Comparison of ENCODE assay signal across 12 mouse cellular contexts in genomic region chr10:118564528-118565268, GRCm38 (mm10).
DNase-seq lines count a peak whose midpoint lies in the region; TF ChIP-seq lines count a peak whose summit lies in the region.
"Had no signal": no experiment of that assay in that cellular context is flagged by ENCODE, and none has a peak within 500 bp of the region (broad histone marks: within the 10 kb centered on the region; RNA-seq: fewer than 3 reads in every experiment).

No protein-coding gene starts in this region.

- no peaks in the 10 kb centered on the region for H3K36me3 ChIP-seq in hindbrain, embryonic 10.5 days
- H3K36me3 ChIP-seq: intestine, embryonic 15.5 days had no signal

- DNase-seq in cerebellum, adult 2 months: peak; percentile 14 to 20
- no peak for DNase-seq in cerebellum, adult 11 months
- peak; percentile 15 for DNase-seq in right cerebral cortex, postnatal 14 days
- no peak for DNase-seq in right cerebral cortex, postnatal 36 days (ENCODE audit: low spot score in 2 of 2)
- DNase-seq in layer of hippocampus, postnatal 14 days (ENCODE audit: low spot score in 2 of 2): peak; percentile 23 to 29
- DNase-seq in urinary bladder, postnatal 25 days (ENCODE audit: low spot score): peak; percentile 30
- DNase-seq in hindbrain, embryonic 10.5 days (ENCODE audit: low spot score): no peak
- no peak for DNase-seq in testis, postnatal 10 days (ENCODE audit: low spot score)
- DNase-seq: lung, embryonic 14.5 days; midbrain, embryonic 14.5 days had no signal

- no peaks in the 10 kb centered on the region for H3K27me3 ChIP-seq in cerebellum, adult 2 months (ENCODE audit: control insufficient read depth, insufficient read depth, low read length)
- no peaks in the 10 kb centered on the region for H3K27me3 ChIP-seq in hindbrain, embryonic 10.5 days (ENCODE audit: insufficient read depth, poor library complexity, severe bottlenecking)
- H3K27me3 ChIP-seq: intestine, embryonic 15.5 days had no signal

- no peaks in the 10 kb centered on the region for H3K9me3 ChIP-seq in hindbrain, embryonic 10.5 days
- H3K9me3 ChIP-seq: intestine, embryonic 15.5 days had no signal

- no peak for TF ChIP-seq CTCF in cerebellum, adult 2 months (IDR thresholded peaks at IDR 0.05; ENCODE audit: borderline replicate concordance, insufficient read depth, low read depth, low read length)

- TF ChIP-seq POLR2A in cerebellum, adult 2 months (IDR thresholded peaks at IDR 0.05; ENCODE audit: borderline replicate concordance, insufficient read depth, low read length): no peak

- H3K4me3 ChIP-seq in cerebellum, adult 2 months (replicated peaks; ENCODE audit: insufficient read depth, low read depth, low read length): peak overlapping the region; percentile 49
- no peak overlapping the region for H3K4me3 ChIP-seq in hindbrain, embryonic 10.5 days
- H3K4me3 ChIP-seq: erythroblast, embryonic 14.5 days; intestine, embryonic 15.5 days had no signal

- H3K27ac ChIP-seq in cerebellum, adult 2 months (ENCODE audit: insufficient read depth, low read length): no peak overlapping the region
- H3K27ac ChIP-seq in hindbrain, embryonic 10.5 days: no peak overlapping the region
- H3K27ac ChIP-seq: intestine, embryonic 15.5 days had no signal

- H3K4me1 ChIP-seq in cerebellum, adult 2 months (ENCODE audit: control insufficient read depth, insufficient read depth, low read length): peaks cover 4% of the 10 kb centered on the region; the same call in 1 of the 2 replicates
- H3K4me1 ChIP-seq in hindbrain, embryonic 10.5 days (replicated peaks): no peaks in the 10 kb centered on the region
- H3K4me1 ChIP-seq: intestine, embryonic 15.5 days had no signal

- 22% methylated on average over 16 of the region's 16 CpGs for WGBS in cerebellum, adult 2 months
- 84% methylated on average over 16 of the region's 16 CpGs for WGBS in hindbrain, embryonic 10.5 days

Comparison
In these comparisons a context has a peak if more than half of its experiments do, and no peak if none do; other contexts are left out.
1. DNase-seq: peak in cerebellum, adult 2 months (2 of 2), right cerebral cortex, postnatal 14 days (single experiment), layer of hippocampus, postnatal 14 days (2 of 2) and urinary bladder, postnatal 25 days (single experiment); none in cerebellum, adult 11 months (single experiment), right cerebral cortex, postnatal 36 days (0 of 2), hindbrain, embryonic 10.5 days (single experiment) and testis, postnatal 10 days (single experiment).